Mouse (Mus musculus) layer of hippocampus, postnatal 36 days (tissue): ENCODE results near the gene Olfr484. TPM values are rescaled to one million over a fixed set of nuclear protein-coding genes. Genes with fewer than 3 reads are reported as not detected.
"Not testable (repeated sequence)": the region's sequence is repeated elsewhere in the genome, so short reads cannot be mapped to it uniquely, and the experiment has no call there.

Experiments
- DNase-seq, 2 experiments: peaks; one replicate each; pipeline ENCODE4 v3.0.0; 2022
- total RNA-seq, 2 experiments: library from RNA; stranded (reverse); gene quantifications; 2 replicates each; pipeline ENCODE4 v1.2.3; 2021

The Olfr484 gene
- total RNA-seq = not detected

- DNase-seq = no peak
Observed at GRCm38 (mm10) chr7:108127349-108127748, at the start of gene Olfr484. Gene Olfr484 (minus strand): TSS chr7:108127449.

GRCm38 (mm10) chr7:108172642-108173041 lies 45.4 kb upstream of the Olfr484 start, which contains the start of gene Olfr486:
Gene Olfr486 (minus strand): TSS chr7:108172742.
- DNase-seq = not testable (repeated sequence)

- no peak for DNase-seq
Observed at GRCm38 (mm10) chr7:108159771-108160170, 32.5 kb upstream of the Olfr484 start, which contains the start of gene Olfr485. Gene Olfr485 (minus strand): TSS chr7:108159871.

GRCm38 (mm10) chr7:108121416-108121815 lies 5.8 kb downstream of the Olfr484 start:
- DNase-seq = no peak

- no peak for DNase-seq
Observed at GRCm38 (mm10) chr7:108120681-108121080, 6.6 kb downstream of the Olfr484 start.

GRCm38 (mm10) chr7:108100549-108100948 lies 26.7 kb downstream of the Olfr484 start, which contains the start of gene Olfr483:
Gene Olfr483 (plus strand): TSS chr7:108100849.
- DNase-seq = no peak

GRCm38 (mm10) chr7:108097486-108097885 lies 29.8 kb downstream of the Olfr484 start, which contains the start of gene Olfr482:
Gene Olfr482 (minus strand): TSS chr7:108097586.
- DNase-seq = no peak

GRCm38 (mm10) chr7:108079555-108079954 lies 47.7 kb downstream of the Olfr484 start, which contains the start of gene Olfr481:
Gene Olfr481 (plus strand): TSS chr7:108079855.
- DNase-seq = no peak

Other genes starting within 250 kb of the Olfr484 start
- gene Olfr472, start 229.5 kb downstream of the Olfr484 start, total RNA-seq = not detected
- gene Olfr473, start 197.0 kb downstream of the Olfr484 start, total RNA-seq = not detected
- not detected for gene Olfr474, start 172.8 kb downstream of the Olfr484 start, total RNA-seq
- gene Olfr476, start 162.6 kb downstream of the Olfr484 start, total RNA-seq = not detected
- not detected for gene Olfr477, start 140.8 kb downstream of the Olfr484 start, total RNA-seq
- gene Olfr478, start 93.5 kb downstream of the Olfr484 start, total RNA-seq = not detected
- gene Olfr479, start 76.8 kb downstream of the Olfr484 start, total RNA-seq = not detected
- gene Olfr480, start 60.1 kb downstream of the Olfr484 start, total RNA-seq = not detected
- gene Olfr481, start 47.6 kb downstream of the Olfr484 start, total RNA-seq = not detected
- 1 to 10 TPM; 2.0 to 2.6 TPM for gene Olfr482, start 29.9 kb downstream of the Olfr484 start, total RNA-seq
- gene Olfr483, start 26.6 kb downstream of the Olfr484 start, total RNA-seq = not detected
- gene Olfr485, start 32.4 kb upstream of the Olfr484 start, total RNA-seq = not detected
- not detected for gene Olfr486, start 45.3 kb upstream of the Olfr484 start, total RNA-seq
- not detected for gene Olfr487, start 87.2 kb upstream of the Olfr484 start, total RNA-seq
- gene Olfr488, start 130.9 kb upstream of the Olfr484 start, total RNA-seq = not detected
- gene Olfr490, start 161.5 kb upstream of the Olfr484 start, total RNA-seq = not detected
- gene Olfr491, start 186.0 kb upstream of the Olfr484 start, total RNA-seq = not detected
- gene Olfr492, start 196.2 kb upstream of the Olfr484 start, total RNA-seq = not detected
- gene Olfr493, start 219.5 kb upstream of the Olfr484 start, total RNA-seq = not detected
- gene Olfr494, start 237.9 kb upstream of the Olfr484 start, total RNA-seq = not detected